Mouse (Mus musculus) liver, adult 2 months (tissue): ENCODE measurements around the gene Tex48.

Source experiments
- CTCF ChIP-seq: fragments of 200-500 bp; IDR thresholded peaks from 2 replicates; pipeline ENCODE4 v1.5.1; 2011; ENCODE audit warnings: low read depth, low read length, control low read depth
- POLR2A ChIP-seq: fragments of 200-500 bp; IDR thresholded peaks from 2 replicates; pipeline ENCODE4 v1.6.1; 2011; ENCODE audit warnings: low read length, control low read depth; ENCODE audit not compliant: insufficient read depth; ENCODE audit errors: extremely low read depth

DNA sequence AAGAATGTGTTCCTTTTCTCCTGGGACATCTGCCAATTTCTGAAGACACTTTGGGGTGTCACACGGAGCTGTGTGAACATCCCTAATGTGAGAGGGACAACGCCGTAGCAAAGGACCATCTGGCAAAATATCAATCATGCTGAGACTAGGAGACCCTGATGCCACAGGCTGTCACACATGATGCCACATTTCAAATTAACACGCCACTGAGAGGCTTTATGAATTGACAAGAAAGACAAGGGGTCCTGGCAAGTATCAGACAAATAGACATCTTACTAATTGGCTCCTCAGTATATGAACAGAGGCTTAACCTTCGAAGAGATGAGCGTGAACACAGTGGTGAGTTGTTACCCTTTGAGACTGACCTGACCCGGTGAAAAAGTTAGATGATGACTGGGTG lies 43.5 kb upstream of the Tex48 start:
- TF ChIP-seq POLR2A (no peak), CTCF (no peak)
